Mouse (Mus musculus): ENCODE results near the gene Lca5.

Lca5 gene

DNA sequence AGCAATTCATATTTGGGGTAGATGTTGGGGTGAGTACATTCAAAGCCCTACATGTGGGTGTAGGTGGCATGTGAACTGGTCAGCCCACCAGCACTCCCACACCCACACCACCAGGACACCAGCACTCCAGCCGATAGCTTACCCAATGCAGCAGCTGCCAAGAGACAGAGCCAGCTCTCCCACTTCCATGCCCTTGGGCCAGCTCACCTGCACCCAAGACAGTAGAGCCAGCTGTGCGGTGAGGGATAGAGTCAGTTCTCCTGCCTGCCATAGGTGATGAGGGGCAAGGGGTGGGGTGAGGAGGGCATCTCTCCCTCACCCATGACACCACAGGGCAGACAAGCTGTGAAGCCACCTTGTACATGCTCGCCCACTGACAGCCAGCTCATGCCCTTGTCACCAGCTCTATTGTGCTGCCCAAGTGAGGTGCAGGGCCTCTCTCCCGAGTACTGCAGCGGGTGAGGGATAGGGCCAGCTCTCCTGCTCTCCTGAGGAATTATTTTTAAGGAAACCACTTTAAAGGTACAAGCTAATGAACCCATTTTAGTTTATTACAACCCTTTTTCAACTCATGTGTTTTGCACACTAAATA lies 54.6 kb downstream of the Lca5 start:
- no peak for DNase-seq

DNA sequence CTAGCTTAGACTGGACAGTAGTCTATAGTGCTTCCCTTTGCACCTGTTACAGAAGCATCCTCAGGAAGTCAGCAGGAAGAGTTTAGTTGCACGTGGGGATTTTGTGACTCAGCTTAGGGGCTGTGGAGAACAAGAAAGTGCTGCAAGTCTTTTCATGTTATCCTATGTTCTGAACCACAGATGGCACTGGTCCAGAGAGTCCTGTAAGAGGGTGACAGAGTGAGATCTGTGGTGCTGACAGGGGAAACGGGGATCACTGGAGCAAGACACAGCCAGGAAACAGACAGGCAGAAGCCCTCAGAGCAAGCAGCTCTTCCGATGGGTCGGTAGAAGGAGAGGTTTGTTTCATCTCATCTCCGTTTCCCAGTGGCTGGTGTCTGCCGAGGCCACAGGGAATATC lies 55.6 kb downstream of the Lca5 start:
- no peak for DNase-seq

GRCm38 (mm10) chr9:83383235-83383634 lies 57.7 kb downstream of the Lca5 start:
- no peak for DNase-seq

GRCm38 (mm10) chr9:83382775-83383174 lies 58.2 kb downstream of the Lca5 start:
- DNase-seq = peak; percentile 11

DNA sequence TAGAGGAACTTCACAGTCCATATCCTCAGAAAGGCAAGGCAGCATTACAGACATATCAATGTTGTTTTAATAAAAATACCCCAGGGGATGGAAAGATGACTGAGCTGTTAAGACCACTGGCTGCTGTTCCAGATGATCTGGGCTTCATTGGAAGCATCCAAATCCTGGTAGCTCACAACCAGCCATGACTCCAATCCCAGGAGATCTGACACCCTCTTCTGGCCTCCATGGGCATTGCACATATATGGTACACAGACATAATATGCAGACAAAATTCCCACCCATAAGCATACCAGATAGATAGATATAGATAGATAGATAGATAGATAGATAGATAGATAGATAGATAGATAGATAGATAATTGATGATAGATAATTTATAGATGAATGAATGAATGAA lies 59.6 kb downstream of the Lca5 start:
- no peak for DNase-seq

- DNase-seq = no peak
Observed at GRCm38 (mm10) chr9:83379661-83380060, 61.3 kb downstream of the Lca5 start.

- no peak for DNase-seq
Observed at GRCm38 (mm10) chr9:83377132-83377531, 63.8 kb downstream of the Lca5 start.

DNA sequence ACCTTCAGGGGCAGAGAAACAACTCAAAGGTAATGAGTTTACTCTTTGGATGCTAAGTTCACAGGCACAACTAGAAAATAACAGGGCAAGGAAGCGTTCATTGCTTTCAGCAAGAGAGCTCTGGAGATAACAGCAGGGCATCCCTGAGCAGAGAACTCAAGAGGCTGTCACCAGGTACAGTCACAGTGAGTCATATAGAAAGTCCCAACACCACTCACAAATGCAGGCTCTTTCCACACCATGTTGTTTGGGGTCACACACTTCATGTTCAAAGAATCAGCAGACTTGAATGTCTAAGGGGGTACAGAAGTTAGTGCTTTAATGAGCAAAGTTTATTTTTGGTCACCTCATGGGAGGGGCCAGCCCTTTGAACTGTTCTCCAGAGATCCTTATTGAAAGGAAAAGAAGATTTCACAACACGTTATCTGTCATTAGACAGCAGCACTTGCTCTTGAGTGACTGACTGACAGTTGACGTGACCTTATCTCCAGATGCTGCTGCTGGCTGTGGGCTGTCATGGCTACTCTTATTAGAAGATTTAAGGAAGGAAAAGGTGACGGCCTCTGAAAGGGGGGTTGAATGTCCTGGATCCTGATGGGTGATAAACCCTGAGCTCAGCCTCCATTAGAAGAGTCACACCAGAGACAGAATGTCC lies 65.3 kb downstream of the Lca5 start:
- DNase-seq = no peak

GRCm38 (mm10) chr9:83370907-83371306 lies 70.0 kb downstream of the Lca5 start:
- peak; percentile 14 for DNase-seq

- peak; percentile 16 for DNase-seq
Observed at GRCm38 (mm10) chr9:83368234-83368633, 72.7 kb downstream of the Lca5 start.

- DNase-seq = no peak
Observed at GRCm38 (mm10) chr9:83355802-83356201, 85.1 kb downstream of the Lca5 start.

DNA sequence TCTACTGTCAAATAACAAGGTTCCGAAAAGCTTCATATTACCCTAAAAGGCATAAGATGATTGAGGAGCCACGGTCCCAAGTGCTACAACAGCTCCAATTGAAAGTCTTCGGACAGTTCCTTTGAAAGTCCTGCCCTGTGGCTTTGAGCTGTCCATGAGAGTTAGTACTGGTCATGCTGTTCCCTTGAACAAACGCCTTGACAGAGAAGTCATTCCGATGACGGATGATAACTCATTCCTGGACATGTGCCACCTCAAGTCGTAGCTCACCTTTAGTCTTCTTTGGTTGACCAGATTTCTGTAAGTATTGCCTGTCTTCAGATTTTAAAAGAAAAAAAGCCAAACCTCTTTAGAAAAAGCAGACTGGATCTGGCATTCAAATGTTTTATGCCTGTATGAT lies 87.6 kb downstream of the Lca5 start:
- no peak for DNase-seq

DNA sequence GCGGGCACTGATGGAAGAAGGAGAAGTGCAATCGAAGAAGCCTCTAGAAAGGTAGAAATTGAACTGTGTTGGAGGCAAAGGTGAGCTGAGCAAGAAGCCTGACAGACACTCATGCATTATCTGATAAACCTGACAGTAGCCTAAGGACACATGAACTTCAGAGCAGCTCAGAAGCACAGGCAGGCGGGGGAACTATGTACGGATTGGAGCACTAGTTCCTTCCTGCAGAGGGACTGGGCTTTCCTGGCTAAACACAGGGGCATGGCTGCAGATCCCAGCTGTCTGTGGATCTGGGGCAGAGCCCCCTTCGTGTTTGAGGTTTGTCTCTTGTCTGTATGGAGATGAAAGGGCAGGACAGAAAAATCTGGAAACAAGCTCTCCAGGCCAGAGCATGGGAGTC lies 89.8 kb downstream of the Lca5 start:
- no peak for DNase-seq

DNA sequence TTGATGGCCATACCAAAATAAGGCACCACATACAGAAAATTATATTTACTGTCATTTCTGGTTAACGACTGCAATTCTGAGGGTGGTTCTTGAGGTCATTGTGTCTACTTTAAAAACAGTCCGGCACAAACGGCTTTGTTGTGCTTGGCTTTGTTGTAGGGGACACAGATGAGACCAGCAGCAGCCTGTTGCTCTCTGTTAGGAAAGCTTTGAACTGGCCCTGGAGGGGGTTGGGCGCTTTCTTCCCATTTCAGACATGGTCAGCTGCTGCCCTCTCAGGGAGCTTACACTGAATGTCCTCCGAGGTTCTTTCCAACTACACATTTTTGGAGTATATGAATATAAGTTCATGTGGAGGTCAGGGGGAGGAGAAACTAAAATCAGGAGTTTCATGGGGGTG lies 90.3 kb downstream of the Lca5 start:
- DNase-seq = no peak

- no peak for DNase-seq
Observed at GRCm38 (mm10) chr9:83349905-83350304, 91.0 kb downstream of the Lca5 start.

DNA sequence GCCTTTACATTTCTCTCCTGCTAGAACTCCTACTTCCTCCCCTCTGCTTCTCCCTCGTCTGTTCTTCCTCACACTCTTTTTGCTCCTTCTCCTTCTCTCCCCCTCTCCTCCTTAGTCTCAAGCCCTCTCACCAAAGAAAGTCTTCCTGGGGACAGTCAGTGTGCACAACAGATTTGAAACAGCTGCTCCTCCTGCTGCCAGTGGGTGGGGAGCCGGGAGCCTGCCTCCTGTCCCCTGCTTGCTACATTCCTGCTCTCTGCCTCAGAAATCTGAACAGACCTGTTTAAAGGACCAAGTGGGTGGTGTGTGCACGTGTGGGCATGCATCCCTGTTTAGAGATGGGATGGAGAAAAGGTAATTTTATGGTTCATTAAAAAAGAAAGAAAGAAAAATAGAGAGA lies 91.4 kb downstream of the Lca5 start:
- no peak for DNase-seq

DNA sequence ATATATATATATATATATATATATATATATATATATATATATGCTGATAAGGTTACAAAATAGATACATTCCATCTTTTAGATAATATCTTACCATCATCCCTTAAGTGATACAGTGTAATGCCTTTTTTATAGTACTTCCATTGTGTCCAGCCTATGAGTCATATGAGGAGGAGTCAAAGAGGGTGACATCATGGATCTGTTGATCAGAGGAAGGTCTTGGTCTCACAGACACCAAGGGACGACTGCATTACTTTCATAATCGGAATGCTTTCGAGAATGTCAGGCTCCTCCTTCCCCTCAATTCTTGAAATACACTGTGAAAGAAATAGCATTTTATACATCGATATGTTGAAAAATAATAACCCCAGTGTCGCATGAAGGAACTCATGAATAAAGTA lies 93.4 kb downstream of the Lca5 start:
- no peak for DNase-seq

DNA sequence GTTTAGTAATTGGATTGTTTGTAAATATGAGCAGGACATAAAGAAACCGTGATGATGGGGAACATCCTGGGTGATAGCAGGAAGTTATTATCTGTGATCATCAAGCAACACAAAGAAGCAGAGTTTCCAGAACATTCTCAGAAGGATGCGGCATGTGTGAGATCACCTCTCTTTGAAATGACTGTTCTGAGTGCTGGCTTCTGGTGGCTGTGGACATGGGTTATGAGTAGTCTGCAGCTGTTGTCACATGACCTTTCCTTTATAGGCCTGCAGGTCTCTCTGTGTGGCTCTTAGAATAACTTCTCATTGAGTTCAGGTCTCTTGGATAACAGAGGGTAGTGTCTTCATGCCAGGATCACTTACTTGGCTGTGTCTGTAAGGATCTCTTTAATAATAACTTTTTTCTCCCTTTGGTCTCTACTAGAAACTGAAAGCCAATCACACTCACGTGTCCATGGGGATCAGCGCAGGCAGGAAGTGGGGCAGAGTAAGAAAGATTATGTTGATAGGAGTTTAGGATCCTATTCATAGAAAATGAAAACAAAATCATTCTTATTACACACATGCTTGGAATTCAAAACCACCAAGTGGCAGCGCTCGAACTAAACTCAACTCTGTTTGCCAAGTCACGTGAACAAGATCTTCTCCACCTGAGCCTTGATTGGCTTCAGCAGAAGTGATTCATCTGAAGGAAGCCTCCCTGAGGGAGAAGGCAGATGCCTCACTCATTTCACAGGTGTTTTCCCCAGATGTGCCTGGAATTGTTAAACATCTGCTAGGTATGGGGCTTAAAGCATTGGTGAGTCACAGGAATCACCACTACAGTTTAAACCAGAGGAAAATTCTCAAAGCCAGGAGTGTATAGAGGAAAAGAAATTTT lies 98.2 kb downstream of the Lca5 start:
- DNase-seq = no peak

All from cerebellum, adult 9-10 months (tissue).